Mouse (Mus musculus) stomach, postnatal 0 days (tissue): ENCODE results near the gene Ppp2r5e.

Source experiments
- CTCF ChIP-seq: IDR thresholded peaks from 2 replicates; pipeline ENCODE4 v1.5.1; 2016; ENCODE audit warnings: antibody characterized with exemption, low read depth, mild to moderate bottlenecking, moderate library complexity
- EP300 ChIP-seq: optimal IDR thresholded peaks from 2 replicates; pipeline ENCODE3; 2016; ENCODE audit warnings: antibody characterized with exemption

DNA sequence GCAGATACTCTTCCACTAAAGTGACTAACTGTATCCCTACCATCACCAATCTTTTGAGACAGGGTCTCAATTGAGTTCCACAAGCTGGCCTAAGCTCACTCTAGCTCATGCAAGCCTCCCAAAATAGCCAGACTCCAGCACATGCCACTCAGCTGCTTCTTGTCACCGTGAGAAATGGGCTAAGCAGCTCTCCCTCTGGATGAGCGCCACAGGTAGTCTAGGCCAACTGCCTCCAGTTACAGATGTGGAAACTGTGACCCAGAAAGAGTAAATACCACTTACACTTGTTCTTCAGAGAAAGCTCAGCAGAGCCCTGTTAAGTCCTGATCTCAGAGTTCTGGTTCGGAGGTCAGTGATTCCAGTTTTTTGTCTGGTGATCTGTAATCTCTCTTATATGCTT is 43.7 kb downstream of the Ppp2r5e start:
- TF ChIP-seq EP300: no peak
- no peak for TF ChIP-seq CTCF
